Mouse (Mus musculus) stomach, embryonic 16.5 days (tissue): ENCODE results near the gene Dcaf6. TPM values are rescaled to one million over a fixed set of nuclear protein-coding genes. Genes with fewer than 3 reads are reported as not detected.

Source experiments
- ATAC-seq: fragments of 200-750 bp; cut with Nextera tagmentation; 2 replicates; pipeline ENCODE4 v1.8.0; 2017; ENCODE audit warnings: moderate number of reproducible peaks, moderate TSS enrichment; ENCODE audit not compliant: insufficient read depth, low FRiP score
- H3K27ac ChIP-seq: fragments of 300-500 bp; sonication (generic); 2 replicates; pipeline ENCODE4 v1.5.1; 2014; ENCODE audit warnings: low read length
- H3K27me3 ChIP-seq: fragments of 300-500 bp; sonication (generic); 2 replicates; pipeline ENCODE4 v1.6.1; 2014; ENCODE audit warnings: low read length, control low read depth, mixed read lengths; ENCODE audit not compliant: control insufficient read depth, insufficient read depth
- H3K36me3 ChIP-seq: fragments of 300-500 bp; sonication (generic); 2 replicates; pipeline ENCODE4 v1.6.1; 2014; ENCODE audit warnings: low read length; ENCODE audit not compliant: control insufficient read depth, insufficient read depth
- H3K4me1 ChIP-seq: fragments of 300-500 bp; sonication (generic); 2 replicates; pipeline ENCODE4 v1.6.1; 2014; ENCODE audit warnings: low read length, control low read depth, mixed read lengths; ENCODE audit not compliant: control insufficient read depth, insufficient read depth
- H3K4me2 ChIP-seq: fragments of 300-500 bp; sonication (generic); 2 replicates; pipeline ENCODE4 v1.6.1; 2014; ENCODE audit warnings: low read depth, low read length, mixed read lengths
- H3K4me3 ChIP-seq: fragments of 300-500 bp; sonication (generic); replicated peaks from 2 replicates; pipeline ENCODE4 v1.5.1; 2014; ENCODE audit warnings: mild to moderate bottlenecking, low read length
- H3K9ac ChIP-seq: fragments of 300-500 bp; sonication (generic); 2 replicates; pipeline ENCODE4 v1.6.1; 2014; ENCODE audit warnings: low read length
- H3K9me3 ChIP-seq: fragments of 300-500 bp; sonication (generic); replicated peaks from 2 replicates; pipeline ENCODE4 v1.6.1; 2016; ENCODE audit warnings: low read length, control low read depth; ENCODE audit not compliant: control insufficient read depth
- WGBS: fragments of 180-500 bp; shearing (Covaris S2); extraction: QIAGEN DNeasy Blood & Tissue Kit; methylation state at CpG from one replicate; pipeline ENCODE4 v1.1.7; 2014; 5-methylcytosine and 5-hydroxymethylcytosine counted together
- polyA plus RNA-seq: library from polyadenylated mRNA; unstranded; fragments of >200 nt; fragmentation: Nextera tagmentation; extraction: Ambion mirVana; gene quantifications from 2 replicates; pipeline ENCODE4 v1.2.1, GENCODE M21; 2015

Dcaf6 gene
- polyA plus RNA-seq, 1 experiment from 2014 or later, result 16.2 TPM

- 38% methylated on average over 5 of the region's 5 CpGs for WGBS
- no peak overlapping the region for H3K9ac ChIP-seq
- no peak overlapping the region for H3K27ac ChIP-seq
- no peak overlapping the region for H3K4me3 ChIP-seq
- no peaks in the 10 kb centered on the region for H3K9me3 ChIP-seq
- H3K4me1 ChIP-seq, result no peaks in the 10 kb centered on the region
- H3K36me3 ChIP-seq, result no peaks in the 10 kb centered on the region
- ATAC-seq, result peak; percentile 40; the same call in 1 of the 2 replicates
- no peaks in the 10 kb centered on the region for H3K27me3 ChIP-seq
- no peak overlapping the region for H3K4me2 ChIP-seq
These were observed 71.6 kb downstream of the Dcaf6 start for GRCm38 (mm10) chr1:165388716-165389115.

- Histone ChIP-seq H3K9ac (no peak overlapping the region), H3K4me2 (no peak overlapping the region), H3K4me3 (no peak overlapping the region), H3K27me3 (no peaks in the 10 kb centered on the region), H3K36me3 (no peaks in the 10 kb centered on the region), H3K27ac (no peak overlapping the region), H3K4me1 (no peaks in the 10 kb centered on the region), H3K9me3 (no peaks in the 10 kb centered on the region)
- ATAC-seq, result no peak
- WGBS, result 70% methylated on average over 9 of the region's 9 CpGs
These were observed 73.8 kb downstream of the Dcaf6 start for GRCm38 (mm10) chr1:165386525-165386923.

- ATAC-seq, result no peak
- H3K4me2 ChIP-seq, result no peak overlapping the region
- H3K4me1 ChIP-seq, result no peaks in the 10 kb centered on the region
- H3K36me3 ChIP-seq, result no peaks in the 10 kb centered on the region
- H3K27me3 ChIP-seq, result no peaks in the 10 kb centered on the region
- WGBS, result 80% methylated on average over 14 of the region's 14 CpGs
- H3K9me3 ChIP-seq, result no peaks in the 10 kb centered on the region
- no peak overlapping the region for H3K9ac ChIP-seq
- H3K27ac ChIP-seq, result no peak overlapping the region
- no peak overlapping the region for H3K4me3 ChIP-seq
These were observed 74.3 kb downstream of the Dcaf6 start for GRCm38 (mm10) chr1:165385810-165386524.

- Histone ChIP-seq H3K27me3 (no peaks in the 10 kb centered on the region), H3K27ac (no peak overlapping the region), H3K4me3 (no peak overlapping the region), H3K9me3 (no peaks in the 10 kb centered on the region), H3K4me1 (no peaks in the 10 kb centered on the region), H3K9ac (no peak overlapping the region), H3K36me3 (no peaks in the 10 kb centered on the region), H3K4me2 (no peak overlapping the region)
- WGBS, result 67% methylated on average over 9 of the region's 9 CpGs
- no peak for ATAC-seq
These were observed 86.4 kb downstream of the Dcaf6 start for GRCm38 (mm10) chr1:165373839-165374238.

GRCm38 (mm10) chr1:165370990-165371389 is 89.3 kb downstream of the Dcaf6 start:
- no peak overlapping the region for H3K4me3 ChIP-seq
- 93% methylated on average over 4 of the region's 4 CpGs for WGBS
- no peak for ATAC-seq

GRCm38 (mm10) chr1:165365057-165365456 is 95.2 kb downstream of the Dcaf6 start:
- Histone ChIP-seq H3K36me3 (no peaks in the 10 kb centered on the region), H3K4me3 (no peak overlapping the region), H3K27me3 (no peaks in the 10 kb centered on the region), H3K9me3 (no peaks in the 10 kb centered on the region), H3K9ac (no peak overlapping the region), H3K4me2 (no peak overlapping the region), H3K4me1 (no peaks in the 10 kb centered on the region), H3K27ac (no peak overlapping the region)
- no peak for ATAC-seq
- WGBS, result 93% methylated on average over 3 of the region's 3 CpGs

More at GRCm38 (mm10) chr1:165370990-165371389, 89.3 kb downstream of the Dcaf6 start:
- H3K4me1 ChIP-seq, result no peaks in the 10 kb centered on the region
- no peaks in the 10 kb centered on the region for H3K36me3 ChIP-seq
- no peak overlapping the region for H3K9ac ChIP-seq
- no peaks in the 10 kb centered on the region for H3K27me3 ChIP-seq
- H3K4me2 ChIP-seq, result no peak overlapping the region
- no peak overlapping the region for H3K27ac ChIP-seq
- H3K9me3 ChIP-seq, result no peaks in the 10 kb centered on the region

GRCm38 (mm10) chr1:165363271-165363670 is 97.0 kb downstream of the Dcaf6 start:
- ATAC-seq, result no peak
- H3K9ac ChIP-seq, result no peak overlapping the region
- no peak overlapping the region for H3K27ac ChIP-seq
- 72% methylated on average over 2 of the region's 2 CpGs for WGBS
- no peaks in the 10 kb centered on the region for H3K27me3 ChIP-seq
- no peaks in the 10 kb centered on the region for H3K36me3 ChIP-seq
- H3K4me2 ChIP-seq, result no peak overlapping the region
- H3K4me3 ChIP-seq, result no peak overlapping the region
- no peaks in the 10 kb centered on the region for H3K9me3 ChIP-seq
- H3K4me1 ChIP-seq, result no peaks in the 10 kb centered on the region

GRCm38 (mm10) chr1:165356347-165356746 is 103.9 kb downstream of the Dcaf6 start:
- no peak overlapping the region for H3K4me2 ChIP-seq
- H3K36me3 ChIP-seq, result peaks cover 4% of the 10 kb centered on the region; the same call in 1 of the 2 replicates
- no peaks in the 10 kb centered on the region for H3K27me3 ChIP-seq
- no peak overlapping the region for H3K4me3 ChIP-seq
- H3K9ac ChIP-seq, result no peak overlapping the region
- WGBS, result 16% methylated on average over 2 of the region's 2 CpGs
- ATAC-seq, result no peak
- H3K9me3 ChIP-seq, result no peaks in the 10 kb centered on the region
- no peak overlapping the region for H3K27ac ChIP-seq
- no peaks in the 10 kb centered on the region for H3K4me1 ChIP-seq

- H3K27ac ChIP-seq, result no peak overlapping the region
- H3K4me3 ChIP-seq, result no peak overlapping the region
- peak; percentile 71; the same call in 1 of the 2 replicates for ATAC-seq
- H3K9ac ChIP-seq, result no peak overlapping the region
- peaks cover 12% of the 10 kb centered on the region; the same call in 1 of the 2 replicates for H3K36me3 ChIP-seq
- no peaks in the 10 kb centered on the region for H3K4me1 ChIP-seq
- no peaks in the 10 kb centered on the region for H3K9me3 ChIP-seq
- no peaks in the 10 kb centered on the region for H3K27me3 ChIP-seq
- H3K4me2 ChIP-seq, result no peak overlapping the region
These were observed 111.6 kb downstream of the Dcaf6 start for GRCm38 (mm10) chr1:165348627-165349026.
